Mouse (Mus musculus): ENCODE measurements around the gene Cbx4. TPM values are rescaled to one million over a fixed set of nuclear protein-coding genes. Genes with fewer than 3 reads are reported as not detected.

Cbx4 gene
- polyA plus RNA-seq, 1 experiment from 2014 or later, result 16.3 TPM

- Histone ChIP-seq H3K27me3 (peaks cover 17% of the 10 kb centered on the region), H3K9ac (replicated peaks) (0 out of 2 replicates have a peak overlapping the region, but pooled peaks have one; percentile 1), H3K4me1 (replicated peaks) (peaks cover 54% of the 10 kb centered on the region), H3K4me2 (replicated peaks) (no peak overlapping the region), H3K27ac (peak overlapping the region; percentile 2; the same call in 1 of the 2 replicates), H3K4me3 (replicated peaks) (no peak overlapping the region), H3K9me3 (no peaks in the 10 kb centered on the region), H3K36me3 (no peaks in the 10 kb centered on the region)
- WGBS, result 41% methylated on average over 23 of the region's 23 CpGs
- no peak for ATAC-seq
Measured at GRCm38 (mm10) chr11:119125929-119126861, 40.2 kb upstream of the Cbx4 start.

GRCm38 (mm10) chr11:119124536-119124935 is 38.5 kb upstream of the Cbx4 start:
- Histone ChIP-seq H3K4me3 (replicated peaks) (no peak overlapping the region), H3K27ac (no peak overlapping the region), H3K9me3 (no peaks in the 10 kb centered on the region), H3K27me3 (peaks cover 12% of the 10 kb centered on the region), H3K4me1 (replicated peaks) (peaks cover 43% of the 10 kb centered on the region), H3K9ac (replicated peaks) (no peak overlapping the region), H3K36me3 (no peaks in the 10 kb centered on the region), H3K4me2 (replicated peaks) (no peak overlapping the region)
- WGBS, result 91% methylated on average over 6 of the region's 6 CpGs
- ATAC-seq, result no peak

GRCm38 (mm10) chr11:119123522-119124319 is 37.7 kb upstream of the Cbx4 start:
- 83% methylated on average over 5 of the region's 5 CpGs for WGBS
- Histone ChIP-seq H3K27me3 (peaks cover 8% of the 10 kb centered on the region; the same call in 1 of the 2 replicates), H3K9ac (replicated peaks) (no peak overlapping the region), H3K4me1 (replicated peaks) (peaks cover 42% of the 10 kb centered on the region), H3K4me3 (replicated peaks) (no peak overlapping the region), H3K36me3 (no peaks in the 10 kb centered on the region), H3K4me2 (replicated peaks) (no peak overlapping the region), H3K27ac (no peak overlapping the region), H3K9me3 (no peaks in the 10 kb centered on the region)
- ATAC-seq, result no peak

GRCm38 (mm10) chr11:119122396-119122795 is 36.4 kb upstream of the Cbx4 start:
- WGBS, result 89% methylated on average over 5 of the region's 5 CpGs
- Histone ChIP-seq H3K4me2 (replicated peaks) (no peak overlapping the region), H3K9ac (replicated peaks) (no peak overlapping the region), H3K27me3 (peaks cover 8% of the 10 kb centered on the region; the same call in 1 of the 2 replicates), H3K4me1 (replicated peaks) (peaks cover 35% of the 10 kb centered on the region), H3K9me3 (no peaks in the 10 kb centered on the region), H3K36me3 (no peaks in the 10 kb centered on the region), H3K27ac (no peak overlapping the region), H3K4me3 (replicated peaks) (no peak overlapping the region)
- no peak for ATAC-seq

- H3K27me3 ChIP-seq, result peaks cover 9% of the 10 kb centered on the region; the same call in 1 of the 2 replicates
- no peak overlapping the region for H3K9ac ChIP-seq (replicated peaks)
- H3K36me3 ChIP-seq, result no peaks in the 10 kb centered on the region
- no peak overlapping the region for H3K4me3 ChIP-seq (replicated peaks)
- H3K4me2 ChIP-seq (replicated peaks), result no peak overlapping the region
- no peak overlapping the region for H3K27ac ChIP-seq
- WGBS, result 9% methylated on average over 7 of the region's 7 CpGs
- H3K9me3 ChIP-seq, result no peaks in the 10 kb centered on the region
- H3K4me1 ChIP-seq (replicated peaks), result peaks cover 20% of the 10 kb centered on the region
- no peak for ATAC-seq
Measured at GRCm38 (mm10) chr11:119118905-119119304, 32.9 kb upstream of the Cbx4 start.

- 56% methylated on average over 7 of the region's 7 CpGs for WGBS
- ATAC-seq, result no peak
Measured at GRCm38 (mm10) chr11:119117945-119118344, 31.9 kb upstream of the Cbx4 start.

GRCm38 (mm10) chr11:119116992-119117391 is 31.0 kb upstream of the Cbx4 start:
- H3K36me3 ChIP-seq, result no peaks in the 10 kb centered on the region
- no peak overlapping the region for H3K9ac ChIP-seq (replicated peaks)
- no peak for ATAC-seq
- 72% methylated on average over 4 of the region's 4 CpGs for whole genome bisulfite sequencing
- H3K4me2 ChIP-seq (replicated peaks), result no peak overlapping the region
- no peaks in the 10 kb centered on the region for H3K9me3 ChIP-seq
- H3K4me3 ChIP-seq (replicated peaks), result no peak overlapping the region
- H3K27ac ChIP-seq, result no peak overlapping the region
- peaks cover 5% of the 10 kb centered on the region; the same call in 1 of the 2 replicates for H3K27me3 ChIP-seq
- peaks cover 20% of the 10 kb centered on the region for H3K4me1 ChIP-seq (replicated peaks)

More at GRCm38 (mm10) chr11:119117945-119118344, 31.9 kb upstream of the Cbx4 start:
- Histone ChIP-seq H3K4me3 (replicated peaks) (no peak overlapping the region), H3K9me3 (no peaks in the 10 kb centered on the region), H3K4me2 (replicated peaks) (no peak overlapping the region), H3K27me3 (peaks cover 9% of the 10 kb centered on the region; the same call in 1 of the 2 replicates), H3K36me3 (no peaks in the 10 kb centered on the region), H3K4me1 (replicated peaks) (peaks cover 20% of the 10 kb centered on the region), H3K27ac (no peak overlapping the region), H3K9ac (replicated peaks) (no peak overlapping the region)

GRCm38 (mm10) chr11:119112721-119113120 is 26.7 kb upstream of the Cbx4 start:
- H3K4me1 ChIP-seq (replicated peaks), result peaks cover 6% of the 10 kb centered on the region; the same call in 1 of the 2 replicates
- no peaks in the 10 kb centered on the region for H3K36me3 ChIP-seq
- no peak overlapping the region for H3K27ac ChIP-seq
- no peak overlapping the region for H3K9ac ChIP-seq (replicated peaks)
- H3K9me3 ChIP-seq, result no peaks in the 10 kb centered on the region
- ATAC-seq, result no peak
- no peak overlapping the region for H3K4me3 ChIP-seq (replicated peaks)
- no peak overlapping the region for H3K4me2 ChIP-seq (replicated peaks)
- H3K27me3 ChIP-seq, result peaks cover 10% of the 10 kb centered on the region

GRCm38 (mm10) chr11:119111345-119111744 is 25.3 kb upstream of the Cbx4 start:
- H3K4me2 ChIP-seq (replicated peaks), result no peak overlapping the region
- ATAC-seq, result peak; percentile 27; the same call in 1 of the 2 replicates
- H3K9ac ChIP-seq (replicated peaks), result no peak overlapping the region

GRCm38 (mm10) chr11:119109415-119110071 is 23.5 kb upstream of the Cbx4 start:
- H3K4me1 ChIP-seq (replicated peaks), result peaks cover 7% of the 10 kb centered on the region
- WGBS, result 83% methylated on average over 9 of the region's 9 CpGs
- no peaks in the 10 kb centered on the region for H3K9me3 ChIP-seq
- no peak overlapping the region for H3K4me2 ChIP-seq (replicated peaks)
- no peaks in the 10 kb centered on the region for H3K36me3 ChIP-seq
- H3K27me3 ChIP-seq, result peaks cover 5% of the 10 kb centered on the region
- no peak overlapping the region for H3K4me3 ChIP-seq (replicated peaks)
- no peak overlapping the region for H3K9ac ChIP-seq (replicated peaks)
- no peak for ATAC-seq
- no peak overlapping the region for H3K27ac ChIP-seq

More at GRCm38 (mm10) chr11:119111345-119111744, 25.3 kb upstream of the Cbx4 start:
- Histone ChIP-seq H3K36me3 (no peaks in the 10 kb centered on the region), H3K27ac (no peak overlapping the region), H3K4me1 (replicated peaks) (peaks cover 6% of the 10 kb centered on the region; the same call in 1 of the 2 replicates), H3K27me3 (peaks cover 10% of the 10 kb centered on the region), H3K4me3 (replicated peaks) (no peak overlapping the region), H3K9me3 (no peaks in the 10 kb centered on the region)
- WGBS, result 11% methylated on average over 7 of the region's 7 CpGs

- ATAC-seq, result no peak
- H3K4me3 ChIP-seq (replicated peaks), result no peak overlapping the region
- WGBS, result 76% methylated on average over 10 of the region's 10 CpGs
- no peak overlapping the region for H3K27ac ChIP-seq
- no peaks in the 10 kb centered on the region for H3K36me3 ChIP-seq
- H3K27me3 ChIP-seq, result peaks cover 5% of the 10 kb centered on the region
- H3K9me3 ChIP-seq, result no peaks in the 10 kb centered on the region
- H3K4me1 ChIP-seq (replicated peaks), result peaks cover 7% of the 10 kb centered on the region
- no peak overlapping the region for H3K4me2 ChIP-seq (replicated peaks)
- H3K9ac ChIP-seq (replicated peaks), result no peak overlapping the region
Measured at GRCm38 (mm10) chr11:119108573-119109263, 22.7 kb upstream of the Cbx4 start.
